Mouse (Mus musculus) liver, postnatal 0 days (tissue): ENCODE measurements at regions not wholly inside any gene's neighbourhood (a gene's known extent, or its start where the extent isn't known, plus 50 kb on each side); places are given as distances from the start of the nearest gene placed in this dataset.

Experiments
- CTCF ChIP-seq: sonication (generic); IDR thresholded peaks from 2 replicates; pipeline ENCODE4 v1.5.1; 2016; ENCODE audit warnings: antibody characterized with exemption, low read depth
- EP300 ChIP-seq: IDR thresholded peaks from 2 replicates; pipeline ENCODE4 v1.6.1; 2016; ENCODE audit warnings: antibody characterized with exemption, low read depth, mild to moderate bottlenecking

DNA sequence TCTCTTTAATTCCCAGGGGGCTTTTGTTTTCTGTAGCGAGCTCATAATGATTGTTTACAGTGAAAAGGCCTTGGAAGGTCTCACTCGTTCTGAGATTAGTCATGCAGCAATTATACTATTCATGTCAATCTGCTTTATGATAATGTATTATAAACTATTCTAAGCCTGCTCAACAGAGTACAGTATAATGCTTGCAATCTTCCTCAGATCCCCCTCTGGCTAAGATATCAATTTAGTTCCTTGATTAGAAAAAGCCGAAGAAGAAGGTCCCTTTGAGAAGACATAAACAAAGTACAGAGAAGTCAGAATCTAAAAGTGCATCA is 110.3 kb upstream of the Zc3h12c start:
- TF ChIP-seq CTCF (no peak), EP300 (no peak)
